Comparison of ENCODE assay signal across 9 mouse cellular contexts in the genomic region with DNA sequence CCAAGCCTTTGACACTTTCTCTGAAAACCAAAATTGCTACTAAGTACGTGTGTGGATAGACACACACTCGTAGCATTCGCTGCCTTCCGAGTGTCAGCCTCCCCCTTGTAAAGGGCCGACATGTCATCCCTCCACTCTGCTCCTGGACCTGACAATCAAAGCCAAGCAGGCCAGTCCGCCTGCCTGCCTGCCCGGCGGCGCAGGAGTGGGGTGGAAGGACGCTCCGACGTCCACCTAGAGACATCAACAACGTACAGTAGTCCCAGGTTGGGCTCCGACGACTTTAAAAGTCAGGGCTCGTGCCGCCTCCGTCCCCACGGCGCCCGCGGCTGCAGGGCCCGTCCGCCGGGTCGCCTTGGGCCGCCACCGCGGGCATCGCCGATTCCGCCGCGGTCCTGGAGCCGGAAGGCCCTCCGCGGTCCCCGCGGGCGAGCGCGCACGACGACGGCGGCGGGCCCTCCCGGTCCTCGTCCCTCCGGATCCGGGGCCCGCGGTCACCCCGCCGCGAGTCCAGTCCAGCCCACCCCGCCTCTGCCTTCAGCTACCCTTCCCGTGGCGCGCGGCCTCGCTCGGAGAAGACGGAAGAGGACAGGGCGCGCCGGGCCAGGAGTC. TPM values are rescaled to one million over a fixed set of nuclear protein-coding genes. Genes with fewer than 3 reads are reported as not detected.
DNase-seq lines count a peak whose midpoint lies in the region; ATAC-seq and TF ChIP-seq lines count a peak whose summit lies in the region.
"Had no signal": no experiment of that assay in that cellular context is flagged by ENCODE, and none has a peak within 500 bp of the region (broad histone marks: within the 10 kb centered on the region; RNA-seq: fewer than 3 reads in every experiment).

No protein-coding gene starts in this region.

- peak overlapping the region; percentile 99 for H3K9ac ChIP-seq in embryonic facial prominence, embryonic 12.5 days
- H3K9ac ChIP-seq in midbrain, embryonic 11.5 days (ENCODE audit: low read length) = peak overlapping the region; percentile 99

- peak overlapping the region; percentile 88 for H3K4me3 ChIP-seq in erythroblast, embryonic 14.5 days (replicated peaks)
- peak overlapping the region; percentile 92 for H3K4me3 ChIP-seq in E14TG2a.4 (replicated peaks; ENCODE audit: low read length)
- H3K4me3 ChIP-seq in embryonic facial prominence, embryonic 12.5 days = peak overlapping the region; percentile 88
- peak overlapping the region; percentile 97 for H3K4me3 ChIP-seq in midbrain, embryonic 11.5 days (ENCODE audit: low read depth, low read length)

- peak overlapping the region; percentile 100 for H3K27ac ChIP-seq in embryonic facial prominence, embryonic 12.5 days
- H3K27ac ChIP-seq in midbrain, embryonic 11.5 days (ENCODE audit: low read depth, low read length) = peak overlapping the region; percentile 99

- ATAC-seq in erythroblast, adult 5-6 weeks (replicated peaks; ENCODE audit: low FRiP score, poor library complexity, severe bottlenecking) = no peak; the same call in 1 of the 2 replicates
- ATAC-seq in embryonic facial prominence, embryonic 12.5 days (ENCODE audit: insufficient number of reproducible peaks, insufficient read depth, low FRiP score, low TSS enrichment) = no peak
- peak; percentile 44 for ATAC-seq in midbrain, embryonic 11.5 days (ENCODE audit: low FRiP score)

- peaks cover 55% of the 10 kb centered on the region for H3K4me1 ChIP-seq in erythroblast, embryonic 14.5 days (ENCODE audit: control insufficient read depth)
- H3K4me1 ChIP-seq in E14TG2a.4 (replicated peaks; ENCODE audit: low read depth, low read length) = peaks cover 54% of the 10 kb centered on the region
- H3K4me1 ChIP-seq in embryonic facial prominence, embryonic 12.5 days = peaks cover 27% of the 10 kb centered on the region
- peaks cover 19% of the 10 kb centered on the region for H3K4me1 ChIP-seq in midbrain, embryonic 11.5 days (ENCODE audit: control insufficient read depth, insufficient read depth, low read length)

- H3K36me3 ChIP-seq in erythroblast, embryonic 14.5 days (ENCODE audit: control insufficient read depth) = peaks cover 27% of the 10 kb centered on the region
- peaks cover 21% of the 10 kb centered on the region for H3K36me3 ChIP-seq in E14TG2a.4 (ENCODE audit: insufficient read depth, low read length)
- H3K36me3 ChIP-seq in embryonic facial prominence, embryonic 12.5 days = peaks cover 12% of the 10 kb centered on the region
- H3K36me3 ChIP-seq in midbrain, embryonic 11.5 days (ENCODE audit: control insufficient read depth, insufficient read depth, low read length) = peaks cover 9% of the 10 kb centered on the region; the same call in 1 of the 2 replicates

- WGBS in embryonic facial prominence, embryonic 12.5 days = 0% methylated on average over 56 of the region's 67 CpGs
- WGBS in midbrain, embryonic 11.5 days = under 1% methylated on average over 59 of the region's 67 CpGs

- DNase-seq in heart, postnatal 4 days = peak; percentile 61
- DNase-seq in left cerebral cortex, postnatal 25 days (ENCODE audit: low spot score in 2 of 2) = peak; percentile 42 to 62
- DNase-seq in midbrain, embryonic 11.5 days (ENCODE audit: low spot score, missing footprints) = peak; percentile 95
- peak; percentile 51 to 86 for DNase-seq in spleen, postnatal 4 days (ENCODE audit: low spot score in 2 of 2)

- H3K4me2 ChIP-seq in embryonic facial prominence, embryonic 12.5 days (replicated peaks) = peak overlapping the region; percentile 81
- peak overlapping the region; percentile 69 for H3K4me2 ChIP-seq in midbrain, embryonic 11.5 days

- no peaks in the 10 kb centered on the region for H3K27me3 ChIP-seq in erythroblast, embryonic 14.5 days (ENCODE audit: control insufficient read depth)
- H3K27me3 ChIP-seq in E14TG2a.4 (ENCODE audit: insufficient read depth, low read length) = no peaks in the 10 kb centered on the region
- H3K27me3 ChIP-seq in embryonic facial prominence, embryonic 12.5 days = no peaks in the 10 kb centered on the region
- no peaks in the 10 kb centered on the region for H3K27me3 ChIP-seq in midbrain, embryonic 11.5 days (ENCODE audit: control insufficient read depth, insufficient read depth, low read length)
- H3K27me3 ChIP-seq: Patski had no signal

- intact Hi-C loops in left cerebral cortex, postnatal 25 days (cut with DNase I) = loop anchor here (1.0 to 10.0 kb wide), 4 partner anchors 113 to 490 kb away; a partner anchor contains a TSS

- no peak for TF ChIP-seq CTCF in E14TG2a.4 (conservative IDR thresholded peaks at IDR 0.05; ENCODE audit: low read length)

- peaks cover 4% of the 10 kb centered on the region for H3K9me3 ChIP-seq in erythroblast, embryonic 14.5 days (ENCODE audit: control insufficient read depth, low read length)
- H3K9me3 ChIP-seq in E14TG2a.4 (ENCODE audit: low read length) = peaks cover 6% of the 10 kb centered on the region
- H3K9me3 ChIP-seq in embryonic facial prominence, embryonic 12.5 days = no peaks in the 10 kb centered on the region
- H3K9me3 ChIP-seq in midbrain, embryonic 11.5 days (ENCODE audit: control insufficient read depth, low read length) = no peaks in the 10 kb centered on the region

RNA-seq across cellular contexts. Expression of a gene that starts 2.5 kb away (rescaled TPM):
- polyA plus RNA-seq in erythroblast, embryonic 14.5 days (2012) = 0.56 and 0.61 TPM in 2 replicates
- total RNA-seq in erythroblast, adult 5-6 weeks (2015; ENCODE audit: low replicate concordance) = 35.9 and 39.0 TPM in 2 replicates
- total RNA-seq in erythroblast, adult 5-6 weeks (2017; ENCODE audit: low replicate concordance) = 32.6 and 35.7 TPM in 2 replicates
- 33.0 and 33.1 TPM in 2 replicates for polyA plus RNA-seq in embryonic facial prominence, embryonic 12.5 days (2016; fragmentation: Nextera tagmentation; extraction: Ambion mirVana)
- total RNA-seq in heart, postnatal 4 days (2021) = 10 to 100 TPM; 42.9 to 47.6 TPM
- total RNA-seq in left cerebral cortex, postnatal 25 days (2021) = 10 to 100 TPM; 35.3 to 36.0 TPM
- polyA plus RNA-seq in midbrain, embryonic 11.5 days (2014; fragmentation: Nextera tagmentation; extraction: Ambion mirVana) = 34.8 and 35.5 TPM in 2 replicates
